Mouse (Mus musculus) olfactory bulb, adult 2 months (tissue): ENCODE measurements around the gene Gm21983. TPM values are rescaled to one million over a fixed set of nuclear protein-coding genes. Genes with fewer than 3 reads are reported as not detected.

Experiments
- H3K27ac ChIP-seq: fragments of 200-500 bp; 2 replicates; pipeline ENCODE4 v1.5.1; 2012; ENCODE audit warnings: low read depth, low read length; ENCODE audit not compliant: insufficient read depth
- H3K4me1 ChIP-seq: fragments of 200-500 bp; 2 replicates; pipeline ENCODE4 v1.6.1; 2012; ENCODE audit warnings: low read length; ENCODE audit not compliant: control insufficient read depth, insufficient read depth
- H3K4me3 ChIP-seq: fragments of 200-500 bp; 2 replicates; pipeline ENCODE4 v1.5.1; 2012; ENCODE audit warnings: mild to moderate bottlenecking, low read depth, low read length, moderate library complexity; ENCODE audit not compliant: insufficient read depth
- CTCF ChIP-seq: fragments of 200-500 bp; IDR thresholded peaks from 2 replicates; pipeline ENCODE4 v1.5.1; 2012; ENCODE audit warnings: low read depth, mild to moderate bottlenecking, low read length, moderate library complexity; ENCODE audit not compliant: insufficient read depth
- POLR2A ChIP-seq: fragments of 200-500 bp; IDR thresholded peaks from 2 replicates; pipeline ENCODE4 v1.6.1; 2012; ENCODE audit warnings: mild to moderate bottlenecking, low read depth, low read length, moderate library complexity; ENCODE audit not compliant: insufficient read depth
- WGBS: fragments of 180-500 bp; shearing (Covaris S2); methylation state at CpG from one replicate; pipeline ENCODE4 v1.1.7; 2018; 5-methylcytosine and 5-hydroxymethylcytosine counted together
- polyA plus RNA-seq: library from polyadenylated mRNA; stranded (reverse); fragments of >200 nt; gene quantifications from 2 replicates; pipeline ENCODE4 v1.2.4, GENCODE M21; 2012; ENCODE audit warnings: low replicate concordance; ENCODE audit not compliant: missing spikeins, insufficient read depth, insufficient read length

The Gm21983 gene
- polyA plus RNA-seq, 1 experiment = not detected

GRCm38 (mm10) chr7:27128162-27128561 is 52.7 kb downstream of the Gm21983 start:
- 52% methylated on average over 3 of the region's 3 CpGs for WGBS

GRCm38 (mm10) chr7:27124969-27125368 is 55.9 kb downstream of the Gm21983 start:
- WGBS = 90% methylated on average over 4 of the region's 4 CpGs
- Histone ChIP-seq H3K4me1 (no peaks in the 10 kb centered on the region), H3K4me3 (no peak overlapping the region), H3K27ac (no peak overlapping the region)
- TF ChIP-seq POLR2A = no peak
- TF ChIP-seq CTCF = no peak

More at GRCm38 (mm10) chr7:27128162-27128561, 52.7 kb downstream of the Gm21983 start:
- Histone ChIP-seq H3K27ac (no peak overlapping the region), H3K4me1 (no peaks in the 10 kb centered on the region), H3K4me3 (no peak overlapping the region)
- TF ChIP-seq POLR2A = no peak
- no peak for TF ChIP-seq CTCF

GRCm38 (mm10) chr7:27124305-27124832 is 56.5 kb downstream of the Gm21983 start:
- no peak overlapping the region for H3K27ac ChIP-seq
- TF ChIP-seq CTCF = no peak
- no peak for TF ChIP-seq POLR2A
- WGBS = 79% methylated on average over 5 of the region's 5 CpGs
- H3K4me1 ChIP-seq = no peaks in the 10 kb centered on the region
- no peak overlapping the region for H3K4me3 ChIP-seq

DNA sequence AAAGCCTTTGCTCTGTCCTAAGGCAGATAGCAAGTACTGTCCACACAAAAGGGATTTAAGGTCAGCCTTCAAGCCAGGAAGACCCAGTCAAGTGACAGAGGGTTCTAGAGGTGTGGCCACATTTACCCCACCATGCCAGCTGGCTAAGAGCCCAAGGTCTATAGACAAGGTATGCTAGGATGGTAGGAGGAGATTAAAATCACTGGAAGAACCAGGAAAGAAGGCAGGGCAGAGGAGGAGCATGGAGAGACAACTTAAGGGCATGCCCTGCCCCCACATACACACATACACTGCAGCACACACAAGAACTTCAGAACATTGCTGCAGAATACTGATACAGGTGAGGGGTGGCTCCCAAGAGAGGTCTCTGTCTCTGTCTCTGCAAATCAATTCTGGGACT is 61.2 kb downstream of the Gm21983 start, which contains the start of gene Cyp2f2:
Gene Cyp2f2, plus strand, starts transcription at position 234 of the 400 bp plus-strand sequence.
- Histone ChIP-seq H3K4me1 (no peaks in the 10 kb centered on the region), H3K27ac (no peak within 1 kb of the TSS), H3K4me3 (no peak within 1 kb of the TSS)
- TF ChIP-seq POLR2A = no peak
- no peak for TF ChIP-seq CTCF

Other genes with a start within 250 kb of the Gm21983 start
- not detected in 2 replicates for gene Cyp2a22, start 241.7 kb downstream of the Gm21983 start, polyA plus RNA-seq
- not detected in 2 replicates for gene Cyp2a12, start 152.0 kb downstream of the Gm21983 start, polyA plus RNA-seq
- not detected in 2 replicates for gene Cyp2f2, start 61.2 kb downstream of the Gm21983 start, polyA plus RNA-seq
- gene Cyp2t4, start 27.4 kb downstream of the Gm21983 start, polyA plus RNA-seq = not detected in 2 replicates
- gene Egln2, start 14.3 kb downstream of the Gm21983 start, polyA plus RNA-seq = not detected in 2 replicates
- gene Rab4b, start 2.2 kb downstream of the Gm21983 start, polyA plus RNA-seq = not detected in 2 replicates
- not detected in 2 replicates for gene Mia, start 71 bp upstream of the Gm21983 start, polyA plus RNA-seq
- not detected in 2 replicates for gene BC024978, start 14.7 kb upstream of the Gm21983 start, polyA plus RNA-seq
- not detected in 2 replicates for gene Snrpa, start 15.2 kb upstream of the Gm21983 start, polyA plus RNA-seq
- not detected in 2 replicates for gene Itpkc, start 47.6 kb upstream of the Gm21983 start, polyA plus RNA-seq
- gene Coq8b, start 51.9 kb upstream of the Gm21983 start, polyA plus RNA-seq = not detected in 2 replicates
- gene Numbl, start 77.3 kb upstream of the Gm21983 start, polyA plus RNA-seq = not detected in 2 replicates
- not detected in 2 replicates for gene Ltbp4, start 156.6 kb upstream of the Gm21983 start, polyA plus RNA-seq
- gene Shkbp1, start 174.9 kb upstream of the Gm21983 start, polyA plus RNA-seq = not detected in 2 replicates
- gene Gm20479, start 176.3 kb upstream of the Gm21983 start, polyA plus RNA-seq = not detected in 2 replicates